Mouse (Mus musculus) adrenal gland (tissue): ENCODE results near the gene Btg2.

Source experiments
- intact Hi-C: fragments of 180-260 bp; cut with DNase I; formaldehyde crosslinking; loops from one replicate; pipeline ENCODE4 v1.15.1; 2025
- long read RNA-seq, 2 experiments: library from polyadenylated mRNA; unstranded; transcript quantifications; one replicate each; pipeline ENCODE4 v2.0.0; 2020; ENCODE audit warnings: borderline replicate concordance in 1 of 2; ENCODE audit not compliant: insufficient replicate concordance in 1 of 2

Gene Btg2
- long read RNA-seq, experiment 1, transcript Btg2-201 (2 exons, 2,743 nt) = major isoform, 6 of 20 reads
- long read RNA-seq, experiment 1, partial matches to known transcripts = 14 of 20 reads
- long read RNA-seq, experiment 1, other reads (novel, unspliced or antisense) = 0 of 20 reads
- long read RNA-seq, experiment 2, transcript Btg2-201 (2 exons, 2,743 nt) = major isoform, 18 of 37 reads
- long read RNA-seq, experiment 2, partial matches to known transcripts = 0 of 37 reads
- long read RNA-seq, experiment 2, other reads (novel, unspliced or antisense) = 19 of 37 reads

GRCm38 (mm10) chr1:134078802-134079476 lies at the start of gene Btg2:
Gene Btg2, minus strand, starts transcription at chr1:134079120.
- intact Hi-C loops = no loop called here

- intact Hi-C loops = no loop called here
Observed at GRCm38 (mm10) chr1:134122195-134122594, 43.3 kb upstream of the Btg2 start.

DNA sequence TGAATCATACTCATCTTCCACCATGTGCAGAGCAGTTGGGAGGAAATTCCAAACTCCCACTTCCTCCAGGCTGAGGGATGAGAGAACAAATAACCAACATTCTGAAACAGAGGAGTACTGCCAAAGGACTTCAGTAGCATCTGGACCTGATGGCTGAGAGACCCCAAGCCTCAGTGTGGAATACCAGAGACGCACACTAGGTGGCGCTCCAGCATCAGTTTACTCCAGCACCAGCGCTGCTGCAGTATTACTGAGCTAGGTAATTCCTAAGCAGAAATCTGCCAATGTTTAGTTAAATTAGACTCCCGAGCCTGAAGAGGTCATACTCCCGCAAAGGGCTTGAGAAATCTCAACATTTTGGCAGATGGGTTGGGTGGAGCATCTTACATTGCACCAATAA lies 41.3 kb upstream of the Btg2 start:
- intact Hi-C loops = no loop called here

DNA sequence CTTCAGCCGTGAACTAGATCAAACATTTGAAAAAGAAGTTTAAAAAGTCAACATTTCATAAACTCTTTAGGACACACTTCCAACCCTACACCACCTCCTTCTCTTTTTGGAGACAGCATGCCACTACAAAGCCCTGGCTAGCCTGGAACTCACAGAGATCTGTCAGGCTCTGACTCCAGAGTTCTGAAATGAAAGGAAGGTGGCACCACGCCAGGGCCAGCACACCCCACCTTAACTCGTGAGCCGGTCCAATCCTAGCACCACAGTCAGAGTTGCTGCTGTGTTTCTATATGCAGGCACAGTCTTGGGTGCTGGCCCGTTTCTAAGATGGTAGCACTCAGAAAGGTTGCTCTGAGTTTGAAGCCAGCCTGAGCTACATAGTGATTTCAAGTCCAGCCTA lies 38.2 kb upstream of the Btg2 start:
- intact Hi-C loops = loop anchor here (5.0 kb wide), 1 partner anchor 215 kb away; the partner anchor contains the start of gene Ppfia4

- intact Hi-C loops = loop anchor here (5.0 kb wide), 1 partner anchor 217 kb away; the partner anchor contains the start of gene Ppfia4
Observed at GRCm38 (mm10) chr1:134115424-134115823, 36.5 kb upstream of the Btg2 start.

- intact Hi-C loops = loop anchor here (5.0 kb wide), 1 partner anchor 218 kb away; the partner anchor contains the start of gene Ppfia4
Observed at GRCm38 (mm10) chr1:134114730-134115129, 35.8 kb upstream of the Btg2 start.

GRCm38 (mm10) chr1:134114018-134114417 lies 35.1 kb upstream of the Btg2 start:
- intact Hi-C loops = no loop called here

GRCm38 (mm10) chr1:134113560-134113959 lies 34.6 kb upstream of the Btg2 start:
- intact Hi-C loops = no loop called here

- intact Hi-C loops = no loop called here
Observed at GRCm38 (mm10) chr1:134110979-134111378, 32.1 kb upstream of the Btg2 start, which contains the start of gene Chit1. Gene Chit1, plus strand, starts transcription at chr1:134111242.

- intact Hi-C loops = no loop called here
Observed at GRCm38 (mm10) chr1:134110449-134110848, 31.5 kb upstream of the Btg2 start.

GRCm38 (mm10) chr1:134110015-134110414 lies 31.1 kb upstream of the Btg2 start:
- intact Hi-C loops = no loop called here

DNA sequence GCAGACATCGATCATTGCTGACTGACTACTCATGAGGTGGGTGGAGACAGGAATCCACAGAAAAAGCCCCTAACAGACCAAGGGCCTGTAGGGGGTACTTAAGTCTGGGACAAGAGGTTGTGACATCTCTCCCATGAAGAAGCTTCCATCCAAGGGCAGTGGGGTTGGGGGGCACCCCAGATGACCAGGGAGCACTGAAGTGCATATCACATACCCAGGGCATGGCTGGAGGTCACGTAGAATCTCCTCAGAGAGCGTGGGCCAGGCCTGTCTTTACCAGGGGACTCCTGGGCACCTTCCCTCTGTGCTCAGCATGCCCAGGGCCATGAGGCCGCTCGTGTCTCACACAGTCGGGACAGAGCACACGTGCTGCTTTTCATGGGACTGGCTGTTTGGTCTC lies 28.9 kb upstream of the Btg2 start:
- intact Hi-C loops = loop anchor here (5.0 kb wide), 1 partner anchor 195 kb away; no protein-coding TSS in a partner anchor

- intact Hi-C loops = loop anchor here (1.0 to 5.0 kb wide), 2 partner anchors 53 to 194 kb away; no protein-coding TSS in a partner anchor
Observed at GRCm38 (mm10) chr1:134106719-134107118, 27.8 kb upstream of the Btg2 start.

- intact Hi-C loops = loop anchor here (1.0 to 5.0 kb wide), 2 partner anchors 53 to 194 kb away; no protein-coding TSS in a partner anchor
Observed at GRCm38 (mm10) chr1:134105764-134106430, 27.0 kb upstream of the Btg2 start.

- intact Hi-C loops = loop anchor here (5.0 kb wide), 1 partner anchor 193 kb away; no protein-coding TSS in a partner anchor
Observed at GRCm38 (mm10) chr1:134105043-134105763, 26.3 kb upstream of the Btg2 start.

DNA sequence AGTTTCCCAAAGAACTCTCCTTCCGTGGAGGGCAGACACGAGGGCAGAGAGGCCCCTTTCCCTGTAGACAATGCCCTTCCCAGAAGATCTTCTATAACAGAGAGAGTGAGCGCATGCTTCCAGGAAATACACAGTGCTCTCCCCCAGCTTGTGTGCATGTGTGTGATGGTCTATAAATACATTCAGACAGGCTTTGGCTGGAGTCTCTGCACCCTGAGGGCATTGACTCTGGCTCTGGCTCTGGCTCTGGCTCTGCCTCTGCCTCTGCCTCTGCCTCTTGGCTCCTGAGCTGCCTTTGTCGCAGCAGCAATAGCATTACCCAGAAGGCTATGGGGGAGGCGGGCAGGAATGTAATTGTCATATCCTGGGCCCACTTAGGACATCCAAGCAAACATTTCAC lies 24.9 kb upstream of the Btg2 start:
- intact Hi-C loops = no loop called here

GRCm38 (mm10) chr1:134101593-134101992 lies 22.7 kb upstream of the Btg2 start:
- intact Hi-C loops = no loop called here

- intact Hi-C loops = no loop called here
Observed at GRCm38 (mm10) chr1:134100928-134101327, 22.0 kb upstream of the Btg2 start.

GRCm38 (mm10) chr1:134100401-134100800 lies 21.5 kb upstream of the Btg2 start:
- intact Hi-C loops = no loop called here

GRCm38 (mm10) chr1:134099516-134100235 lies 20.8 kb upstream of the Btg2 start:
- intact Hi-C loops = no loop called here
